Mouse (Mus musculus) thymus, postnatal 0 days (tissue): Measurements from ENCODE around the gene Ifi214. TPM values are rescaled to one million over a fixed set of nuclear protein-coding genes. Genes with fewer than 3 reads are reported as not detected.
"Not testable (repeated sequence)": the region's sequence is repeated elsewhere in the genome, so short reads cannot be mapped to it uniquely, and the experiment has no call there.

ENCODE experiments used
- DNase-seq: peaks from one replicate; pipeline ENCODE4 v3.0.0-alpha.2; 2015; ENCODE audit warnings: low spot score
- microRNA-seq: library from miRNA; unstranded; fragments of <30 nt; microRNA quantifications from one replicate; pipeline ENCODE4, GENCODE M21; 2016; ENCODE audit warnings: borderline number of aligned reads
- polyA plus RNA-seq: library from polyadenylated mRNA; unstranded; fragments of >200 nt; fragmentation: Nextera tagmentation; extraction: Ambion mirVana; gene quantifications from 2 replicates; pipeline ENCODE4 v1.2.1, GENCODE M21; 2015

Ifi214 gene
- 0.13 and 0.29 TPM in 2 replicates for polyA plus RNA-seq

GRCm38 (mm10) chr1:173535791-173536190 is at the start of gene Ifi214:
Gene Ifi214, minus strand, starts transcription at chr1:173535957.
- not testable (repeated sequence) for DNase-seq

- no peak for DNase-seq
Measured at GRCm38 (mm10) chr1:173579921-173580585, 44.3 kb upstream of the Ifi214 start.

- no peak for DNase-seq
Measured at GRCm38 (mm10) chr1:173579079-173579478, 43.3 kb upstream of the Ifi214 start.

GRCm38 (mm10) chr1:173550491-173551050 is 14.8 kb upstream of the Ifi214 start:
- not testable (repeated sequence) for DNase-seq

- DNase-seq: not testable (repeated sequence)
Measured at GRCm38 (mm10) chr1:173548798-173549197, 13.0 kb upstream of the Ifi214 start.

GRCm38 (mm10) chr1:173521452-173521851 is 14.3 kb downstream of the Ifi214 start:
- DNase-seq: no peak

GRCm38 (mm10) chr1:173510595-173510994 is 25.2 kb downstream of the Ifi214 start:
- DNase-seq: not testable (repeated sequence)

GRCm38 (mm10) chr1:173491483-173491882 is 44.3 kb downstream of the Ifi214 start:
- DNase-seq: not testable (repeated sequence)

- peak; percentile 50 for DNase-seq
Measured at GRCm38 (mm10) chr1:173490812-173491480, 44.8 kb downstream of the Ifi214 start, which contains the start of gene Ifi206. Gene Ifi206, minus strand, starts transcription at chr1:173491041.

GRCm38 (mm10) chr1:173481182-173481574 is 54.6 kb downstream of the Ifi214 start:
- not testable (repeated sequence) for DNase-seq

- DNase-seq: not testable (repeated sequence)
Measured at GRCm38 (mm10) chr1:173480399-173481181, 55.2 kb downstream of the Ifi214 start.

Small RNA genes within 50 kb of the gene (microRNA-seq; reads per million reads assigned to microRNA genes)
- gene Gm44481: not detected

Other genes starting within 250 kb of the Ifi214 start
- gene Ackr1, start 202.2 kb downstream of the Ifi214 start, polyA plus RNA-seq: 1.4 and 2.0 TPM in 2 replicates
- gene Aim2, start 185.1 kb downstream of the Ifi214 start, polyA plus RNA-seq: 8.5 and 12.0 TPM in 2 replicates
- gene Cadm3, start 168.3 kb downstream of the Ifi214 start, polyA plus RNA-seq: 0.26 and 0.42 TPM in 2 replicates
- gene Ifi206, start 44.9 kb downstream of the Ifi214 start, polyA plus RNA-seq: 3.7 and 4.0 TPM in 2 replicates
- 1.8 and 3.3 TPM in 2 replicates for gene Ifi213, start 63.3 kb upstream of the Ifi214 start, polyA plus RNA-seq
- 5.3 and 7.7 TPM in 2 replicates for gene Ifi209, start 95.0 kb upstream of the Ifi214 start, polyA plus RNA-seq
- gene Ifi208, start 137.7 kb upstream of the Ifi214 start, polyA plus RNA-seq: 1.7 TPM in 2 replicates
- gene Ifi207, start 205.8 kb upstream of the Ifi214 start, polyA plus RNA-seq: 1.5 and 2.1 TPM in 2 replicates
- gene Ifi204, start 231.0 kb upstream of the Ifi214 start, polyA plus RNA-seq: 8.3 and 9.8 TPM in 2 replicates